Comparison of ENCODE assay signal across 35 mouse cellular contexts in the genomic region with DNA sequence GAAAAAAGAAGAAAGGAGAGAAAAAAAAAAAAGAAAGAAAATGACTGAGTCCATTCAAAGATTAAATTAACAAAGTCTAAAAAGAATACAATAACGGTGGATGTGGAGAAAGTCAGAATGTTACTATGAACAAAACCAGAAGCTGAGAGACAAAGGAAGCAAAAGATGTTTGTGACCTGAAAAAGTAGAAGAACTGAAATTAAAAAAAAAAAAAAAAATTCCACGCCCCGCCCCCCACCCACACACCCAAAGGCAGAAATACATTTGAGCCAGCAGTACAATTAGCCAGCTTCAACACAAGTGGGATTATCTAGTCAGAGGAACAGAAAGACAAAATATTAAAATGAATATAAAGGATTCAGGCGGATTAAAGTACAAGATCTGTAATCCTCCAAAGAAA.
"Had no signal": no experiment of that assay in that cellular context is flagged by ENCODE, and none has a peak within 500 bp of the region (broad histone marks: within the 10 kb centered on the region; RNA-seq: fewer than 3 reads in every experiment).

No protein-coding gene starts in this region.

- H3K27me3 ChIP-seq: heart, embryonic 12.5 days; heart, embryonic 13.5 days; heart, embryonic 15.5 days; hindbrain, embryonic 12.5 days; hindbrain, embryonic 13.5 days; hindbrain, embryonic 15.5 days; intestine, embryonic 15.5 days; kidney, embryonic 15.5 days had no signal

- H3K36me3 ChIP-seq: heart, embryonic 10.5 days; heart, embryonic 12.5 days; heart, embryonic 13.5 days; heart, embryonic 15.5 days; hindbrain, embryonic 10.5 days; hindbrain, embryonic 12.5 days; hindbrain, embryonic 13.5 days; hindbrain, embryonic 15.5 days; intestine, embryonic 15.5 days; kidney, embryonic 15.5 days had no signal

- DNase-seq: heart, postnatal 10 days; heart, postnatal 14 days; heart, postnatal 36 days; heart, postnatal 4 days; kidney, adult 11 months; kidney, adult 18-20 months; kidney, adult 2 months; kidney, adult 8-10 months; kidney, adult 9 months; kidney, postnatal 10 days; kidney, postnatal 14 days; kidney, postnatal 25 days; kidney, postnatal 36 days; kidney, postnatal 4 days; layer of hippocampus, adult 9-11 months; layer of hippocampus, postnatal 36 days had no signal

- H3K27ac ChIP-seq: heart, embryonic 10.5 days; heart, embryonic 13.5 days; heart, embryonic 15.5 days; hindbrain, embryonic 10.5 days; hindbrain, embryonic 12.5 days; hindbrain, embryonic 13.5 days; hindbrain, embryonic 14.5 days; hindbrain, embryonic 15.5 days; hindbrain, postnatal 0 days; intestine, embryonic 15.5 days; kidney, embryonic 15.5 days; kidney, postnatal 0 days; layer of hippocampus, adult 2 months had no signal

- H3K4me2 ChIP-seq: heart, embryonic 11.5 days; heart, embryonic 12.5 days; heart, embryonic 13.5 days; heart, embryonic 15.5 days; hindbrain, embryonic 12.5 days; hindbrain, embryonic 13.5 days; hindbrain, embryonic 14.5 days; hindbrain, embryonic 15.5 days; intestine, embryonic 15.5 days; kidney, embryonic 15.5 days had no signal

- H3K9ac ChIP-seq: heart, embryonic 12.5 days; heart, embryonic 13.5 days; heart, embryonic 15.5 days; hindbrain, embryonic 12.5 days; hindbrain, embryonic 13.5 days; hindbrain, embryonic 14.5 days; hindbrain, embryonic 15.5 days; intestine, embryonic 15.5 days; kidney, embryonic 15.5 days had no signal

- ATAC-seq: hindbrain, embryonic 16.5 days; hindbrain, postnatal 0 days; inflammation-experienced regulatory T-cells, adult 6 months; intestine, embryonic 15.5 days; intestine, embryonic 16.5 days; intestine, postnatal 0 days had no signal

- H3K4me3 ChIP-seq: heart, embryonic 10.5 days; heart, embryonic 12.5 days; heart, embryonic 13.5 days; heart, embryonic 15.5 days; hindbrain, embryonic 10.5 days; hindbrain, embryonic 12.5 days; hindbrain, embryonic 13.5 days; hindbrain, embryonic 15.5 days; intestine, embryonic 15.5 days; kidney, embryonic 15.5 days; layer of hippocampus, adult 2 months had no signal

- H3K4me1 ChIP-seq: heart, embryonic 10.5 days; heart, embryonic 12.5 days; heart, embryonic 13.5 days; heart, embryonic 15.5 days; hindbrain, embryonic 10.5 days; hindbrain, embryonic 12.5 days; hindbrain, embryonic 13.5 days; hindbrain, embryonic 15.5 days; intestine, embryonic 15.5 days; kidney, embryonic 15.5 days had no signal

- H3K9me3 ChIP-seq: heart, embryonic 10.5 days; heart, embryonic 12.5 days; heart, embryonic 13.5 days; heart, embryonic 15.5 days; hindbrain, embryonic 10.5 days; hindbrain, embryonic 12.5 days; hindbrain, embryonic 13.5 days; hindbrain, embryonic 15.5 days; intestine, embryonic 15.5 days; kidney, embryonic 15.5 days had no signal
